Mouse (Mus musculus) left cerebral cortex, adult 6 months (tissue): ENCODE data around the gene Plbd1. TPM values are rescaled to one million over a fixed set of nuclear protein-coding genes. Genes with fewer than 3 reads are reported as not detected.

Experiments
- long read RNA-seq, 2 experiments: library from polyadenylated mRNA; unstranded; transcript quantifications; one replicate each; pipeline ENCODE4 v2.0.0; 2019 to 2020
- polyA plus RNA-seq: library from polyadenylated mRNA; unstranded; fragments of <200 nt; fragmentation: Nextera tagmentation; gene quantifications from 2 replicates; pipeline ENCODE4 v1.2.3, GENCODE M21; 2021

Gene Plbd1
- polyA plus RNA-seq, result 0.09 and 0.26 TPM in 2 replicates
- long read RNA-seq, experiment 1, result 0 reads
- long read RNA-seq, experiment 2, result 0 reads

GRCm38 (mm10) chr6:136661706-136662016 is at the start of gene Plbd1:
Gene Plbd1 (minus strand): TSS chr6:136661928.

Other genes starting within 250 kb of the Plbd1 start
- not detected in 2 replicates for gene E330021D16Rik, start 246.4 kb downstream of the Plbd1 start, polyA plus RNA-seq
- 33.2 and 39.0 TPM in 2 replicates for gene Atf7ip, start 155.8 kb downstream of the Plbd1 start, polyA plus RNA-seq
- 0.09 TPM in 1 of 2 replicates, not detected in the other for gene Gucy2c, start 119.8 kb upstream of the Plbd1 start, polyA plus RNA-seq
- gene Hist4h4, start 142.5 kb upstream of the Plbd1 start, polyA plus RNA-seq, result 0.13 TPM in 1 of 2 replicates, not detected in the other
- 193 and 211 TPM in 2 replicates for gene H2afj, start 146.3 kb upstream of the Plbd1 start, polyA plus RNA-seq
- gene BC049715, start 165.7 kb upstream of the Plbd1 start, polyA plus RNA-seq, result 0.88 and 2.0 TPM in 2 replicates
- gene Wbp11, start 166.3 kb upstream of the Plbd1 start, polyA plus RNA-seq, result 37.3 and 53.1 TPM in 2 replicates
- 5.1 and 7.1 TPM in 2 replicates for gene Smco3, start 173.5 kb upstream of the Plbd1 start, polyA plus RNA-seq
- not detected in 2 replicates for gene Art4, start 195.8 kb upstream of the Plbd1 start, polyA plus RNA-seq
- gene Mgp, start 213.9 kb upstream of the Plbd1 start, polyA plus RNA-seq, result 78.4 and 118 TPM in 2 replicates